Mouse (Mus musculus): ENCODE measurements around the gene Tmem30b. TPM values are rescaled to one million over a fixed set of nuclear protein-coding genes. Genes with fewer than 3 reads are reported as not detected.

Tmem30b gene
- polyA plus RNA-seq, 1 experiment from 2014 or later = 3.8 TPM

GRCm38 (mm10) chr12:73525254-73525885 is 20.8 kb downstream of the Tmem30b start:
- WGBS = 48% methylated on average over 8 of the region's 8 CpGs
- H3K4me1 ChIP-seq = peaks cover 46% of the 10 kb centered on the region
- H3K4me3 ChIP-seq = no peak overlapping the region
- DNase-seq (ENCODE audit: extremely low spot score, low spot score) = no peak
- H3K27ac ChIP-seq = peak overlapping the region; percentile 45; the same call in 1 of the 2 replicates
- no peaks in the 10 kb centered on the region for H3K36me3 ChIP-seq (replicated peaks)
- no peaks in the 10 kb centered on the region for H3K9me3 ChIP-seq
- 0 out of 2 replicates have a peak, but pooled peaks cover 6% of the 10 kb centered on the region for H3K27me3 ChIP-seq (ENCODE audit: poor library complexity, severe bottlenecking)

- no peak for DNase-seq (ENCODE audit: extremely low spot score, low spot score)
- peaks cover 10% of the 10 kb centered on the region for H3K27me3 ChIP-seq (ENCODE audit: poor library complexity, severe bottlenecking)
- peaks cover 36% of the 10 kb centered on the region for H3K4me1 ChIP-seq
- no peak overlapping the region for H3K4me3 ChIP-seq
- H3K36me3 ChIP-seq (replicated peaks) = no peaks in the 10 kb centered on the region
- H3K9me3 ChIP-seq = no peaks in the 10 kb centered on the region
- H3K27ac ChIP-seq = no peak overlapping the region
- 90% methylated on average over 12 of the region's 12 CpGs for WGBS
These were observed 23.1 kb downstream of the Tmem30b start for GRCm38 (mm10) chr12:73523066-73523465.

GRCm38 (mm10) chr12:73521944-73522343 is 24.2 kb downstream of the Tmem30b start:
- Histone ChIP-seq H3K36me3 (replicated peaks) (no peaks in the 10 kb centered on the region), H3K27me3 (ENCODE audit: poor library complexity, severe bottlenecking) (peaks cover 11% of the 10 kb centered on the region), H3K27ac (no peak overlapping the region), H3K4me1 (peaks cover 39% of the 10 kb centered on the region), H3K4me3 (no peak overlapping the region), H3K9me3 (no peaks in the 10 kb centered on the region)
- DNase-seq (ENCODE audit: extremely low spot score, low spot score) = no peak
- WGBS = 53% methylated on average over 3 of the region's 3 CpGs

- DNase-seq (ENCODE audit: extremely low spot score, low spot score) = no peak
- no peak overlapping the region for H3K4me3 ChIP-seq
- 58% methylated on average over 15 of the region's 15 CpGs for WGBS
- H3K36me3 ChIP-seq (replicated peaks) = no peaks in the 10 kb centered on the region
- H3K4me1 ChIP-seq = peaks cover 42% of the 10 kb centered on the region
- H3K27ac ChIP-seq = 0 out of 2 replicates have a peak overlapping the region, but pooled peaks have one; percentile 53
- H3K27me3 ChIP-seq (ENCODE audit: poor library complexity, severe bottlenecking) = peaks cover 11% of the 10 kb centered on the region
- H3K9me3 ChIP-seq = no peaks in the 10 kb centered on the region
These were observed 24.9 kb downstream of the Tmem30b start for GRCm38 (mm10) chr12:73521238-73521841.

GRCm38 (mm10) chr12:73517768-73518167 is 28.4 kb downstream of the Tmem30b start:
- Histone ChIP-seq H3K4me3 (no peak overlapping the region), H3K36me3 (replicated peaks) (no peaks in the 10 kb centered on the region), H3K27me3 (ENCODE audit: poor library complexity, severe bottlenecking) (peaks cover 5% of the 10 kb centered on the region), H3K4me1 (peaks cover 41% of the 10 kb centered on the region), H3K27ac (no peak overlapping the region), H3K9me3 (no peaks in the 10 kb centered on the region)
- no peak for DNase-seq (ENCODE audit: extremely low spot score, low spot score)
- 79% methylated on average over 12 of the region's 12 CpGs for WGBS

GRCm38 (mm10) chr12:73517022-73517709 is 29.0 kb downstream of the Tmem30b start:
- no peaks in the 10 kb centered on the region for H3K36me3 ChIP-seq (replicated peaks)
- H3K27ac ChIP-seq = no peak overlapping the region
- H3K9me3 ChIP-seq = no peaks in the 10 kb centered on the region
- DNase-seq (ENCODE audit: extremely low spot score, low spot score) = peak; percentile 80
- WGBS = 40% methylated on average over 15 of the region's 15 CpGs
- H3K4me1 ChIP-seq = peaks cover 42% of the 10 kb centered on the region
- H3K4me3 ChIP-seq = no peak overlapping the region
- peaks cover 5% of the 10 kb centered on the region for H3K27me3 ChIP-seq (ENCODE audit: poor library complexity, severe bottlenecking)

- H3K27me3 ChIP-seq (ENCODE audit: poor library complexity, severe bottlenecking) = peaks cover 5% of the 10 kb centered on the region
- 92% methylated on average over 8 of the region's 8 CpGs for WGBS
- DNase-seq (ENCODE audit: extremely low spot score, low spot score) = no peak
- H3K36me3 ChIP-seq (replicated peaks) = no peaks in the 10 kb centered on the region
- H3K4me3 ChIP-seq = no peak overlapping the region
- no peaks in the 10 kb centered on the region for H3K9me3 ChIP-seq
- H3K4me1 ChIP-seq = peaks cover 42% of the 10 kb centered on the region
- no peak overlapping the region for H3K27ac ChIP-seq
These were observed 29.7 kb downstream of the Tmem30b start for GRCm38 (mm10) chr12:73516516-73516915.

- Histone ChIP-seq H3K27me3 (ENCODE audit: poor library complexity, severe bottlenecking) (peaks cover 5% of the 10 kb centered on the region), H3K9me3 (no peaks in the 10 kb centered on the region), H3K4me1 (peaks cover 32% of the 10 kb centered on the region), H3K27ac (no peak overlapping the region), H3K4me3 (no peak overlapping the region), H3K36me3 (replicated peaks) (no peaks in the 10 kb centered on the region)
- 60% methylated on average over 6 of the region's 6 CpGs for WGBS
- no peak for DNase-seq (ENCODE audit: extremely low spot score, low spot score)
These were observed 31.5 kb downstream of the Tmem30b start for GRCm38 (mm10) chr12:73514722-73515121.

GRCm38 (mm10) chr12:73513958-73514357 is 32.2 kb downstream of the Tmem30b start:
- Histone ChIP-seq H3K4me1 (peaks cover 29% of the 10 kb centered on the region), H3K9me3 (no peaks in the 10 kb centered on the region), H3K36me3 (replicated peaks) (no peaks in the 10 kb centered on the region), H3K4me3 (no peak overlapping the region), H3K27ac (no peak overlapping the region), H3K27me3 (ENCODE audit: poor library complexity, severe bottlenecking) (peaks cover 5% of the 10 kb centered on the region)
- WGBS = 91% methylated on average over 10 of the region's 10 CpGs
- no peak for DNase-seq (ENCODE audit: extremely low spot score, low spot score)

- no peak overlapping the region for H3K4me3 ChIP-seq
- peaks cover 23% of the 10 kb centered on the region for H3K4me1 ChIP-seq
- DNase-seq (ENCODE audit: extremely low spot score, low spot score) = no peak
- WGBS = 79% methylated on average over 16 of the region's 16 CpGs
- H3K27ac ChIP-seq = no peak overlapping the region
- no peaks in the 10 kb centered on the region for H3K9me3 ChIP-seq
- no peaks in the 10 kb centered on the region for H3K27me3 ChIP-seq (ENCODE audit: poor library complexity, severe bottlenecking)
- no peaks in the 10 kb centered on the region for H3K36me3 ChIP-seq (replicated peaks)
These were observed 34.6 kb downstream of the Tmem30b start for GRCm38 (mm10) chr12:73511467-73512047.

GRCm38 (mm10) chr12:73507105-73507504 is 39.1 kb downstream of the Tmem30b start:
- H3K4me1 ChIP-seq = peaks cover 12% of the 10 kb centered on the region
- H3K9me3 ChIP-seq = no peaks in the 10 kb centered on the region
- no peak for DNase-seq (ENCODE audit: extremely low spot score, low spot score)
- 88% methylated on average over 14 of the region's 14 CpGs for WGBS
- no peaks in the 10 kb centered on the region for H3K36me3 ChIP-seq (replicated peaks)
- H3K27me3 ChIP-seq (ENCODE audit: poor library complexity, severe bottlenecking) = no peaks in the 10 kb centered on the region
- H3K27ac ChIP-seq = no peak overlapping the region
- H3K4me3 ChIP-seq = no peak overlapping the region

GRCm38 (mm10) chr12:73506648-73507047 is 39.5 kb downstream of the Tmem30b start:
- peaks cover 7% of the 10 kb centered on the region for H3K4me1 ChIP-seq
- no peak overlapping the region for H3K27ac ChIP-seq
- H3K9me3 ChIP-seq = no peaks in the 10 kb centered on the region
- WGBS = 97% methylated on average over 5 of the region's 5 CpGs
- no peaks in the 10 kb centered on the region for H3K27me3 ChIP-seq (ENCODE audit: poor library complexity, severe bottlenecking)
- no peak overlapping the region for H3K4me3 ChIP-seq
- DNase-seq (ENCODE audit: extremely low spot score, low spot score) = no peak
- H3K36me3 ChIP-seq (replicated peaks) = no peaks in the 10 kb centered on the region

All from forebrain, embryonic 10.5 days (tissue).